In genomic region chr17:75180301-75180700, GRCm38 (mm10) we compare ENCODE assay signal across 22 mouse cellular contexts.
DNase-seq lines count a peak whose midpoint lies in the region; ATAC-seq and TF ChIP-seq lines count a peak whose summit lies in the region.
"Had no signal": no experiment of that assay in that cellular context is flagged by ENCODE, and none has a peak within 500 bp of the region (broad histone marks: within the 10 kb centered on the region; RNA-seq: fewer than 3 reads in every experiment).

No protein-coding gene starts in this region.

- H3K9me3 ChIP-seq in lung, embryonic 14.5 days (ENCODE audit: low read depth, low read length): no peaks in the 10 kb centered on the region
- H3K9me3 ChIP-seq in embryonic facial prominence, embryonic 14.5 days (ENCODE audit: control insufficient read depth, low read length): no peaks in the 10 kb centered on the region
- no peaks in the 10 kb centered on the region for H3K9me3 ChIP-seq in stomach, embryonic 16.5 days (replicated peaks; ENCODE audit: control insufficient read depth, low read length)
- no peaks in the 10 kb centered on the region for H3K9me3 ChIP-seq in liver, embryonic 11.5 days (ENCODE audit: control insufficient read depth, low read length)
- H3K9me3 ChIP-seq: forebrain, embryonic 10.5 days; heart, embryonic 10.5 days; hindbrain, embryonic 15.5 days; liver, embryonic 13.5 days; neural tube, embryonic 12.5 days had no signal

- peak overlapping the region; percentile 56 for H3K4me2 ChIP-seq in lung, embryonic 14.5 days
- H3K4me2 ChIP-seq in embryonic facial prominence, embryonic 14.5 days (ENCODE audit: low read depth, low read length): peak overlapping the region; percentile 55
- H3K4me2 ChIP-seq in stomach, embryonic 16.5 days (ENCODE audit: low read depth, low read length): peak overlapping the region; percentile 49; the same call in 1 of the 2 replicates
- H3K4me2 ChIP-seq in liver, embryonic 11.5 days: no peak overlapping the region
- H3K4me2 ChIP-seq: hindbrain, embryonic 15.5 days; liver, embryonic 13.5 days; neural tube, embryonic 12.5 days had no signal

- peak; percentile 66 for DNase-seq in heart, adult 11 months
- DNase-seq in heart, adult 2 months: no peak
- peak; percentile 23 for DNase-seq in lung, embryonic 14.5 days
- DNase-seq in lung, adult 18-20 months: no peak
- no peak for DNase-seq in embryonic facial prominence, embryonic 14.5 days (ENCODE audit: low spot score)
- DNase-seq in cerebellum, postnatal 14 days: no peak
- DNase-seq in liver, embryonic 11.5 days (ENCODE audit: low spot score): no peak
- DNase-seq: adrenal gland, postnatal 10 days; cerebellum, adult 11-12 months; cerebellum, postnatal 36 days; gastrocnemius, postnatal 25 days; heart, postnatal 14 days; kidney, adult 11 months; kidney, postnatal 14 days; layer of hippocampus, adult 9-11 months; liver, embryonic 13.5 days; thymus, postnatal 25 days had no signal

- intact Hi-C loops in heart, adult 2 months (cut with DNase I): no loop called here

- no peak for TF ChIP-seq CTCF in heart, adult 2 months (IDR thresholded peaks at IDR 0.05)
- no peak for TF ChIP-seq CTCF in lung, embryonic 14.5 days (IDR thresholded peaks at IDR 0.05; ENCODE audit: low read depth)

- H3K4me1 ChIP-seq in heart, adult 2 months (ENCODE audit: control insufficient read depth, insufficient read depth, low read length): peaks cover 2% of the 10 kb centered on the region; the same call in 1 of the 2 replicates
- H3K4me1 ChIP-seq in lung, embryonic 14.5 days (ENCODE audit: insufficient read depth): peaks cover 27% of the 10 kb centered on the region
- peaks cover 28% of the 10 kb centered on the region for H3K4me1 ChIP-seq in embryonic facial prominence, embryonic 14.5 days (ENCODE audit: control insufficient read depth, insufficient read depth, low read length)
- peaks cover 19% of the 10 kb centered on the region for H3K4me1 ChIP-seq in stomach, embryonic 16.5 days (ENCODE audit: control insufficient read depth, insufficient read depth, low read length)
- no peaks in the 10 kb centered on the region for H3K4me1 ChIP-seq in liver, embryonic 11.5 days (replicated peaks; ENCODE audit: control insufficient read depth, insufficient read depth, low read length)
- H3K4me1 ChIP-seq: liver, embryonic 13.5 days had no signal

- 92% methylated on average over 4 of the region's 4 CpGs for WGBS in heart, adult 2 months
- WGBS in lung, embryonic 14.5 days: 72% methylated on average over 4 of the region's 4 CpGs
- WGBS in embryonic facial prominence, embryonic 14.5 days: 78% methylated on average over 4 of the region's 4 CpGs
- WGBS in stomach, embryonic 16.5 days: 70% methylated on average over 4 of the region's 4 CpGs
- WGBS in liver, embryonic 11.5 days: 82% methylated on average over 4 of the region's 4 CpGs

- no peak for TF ChIP-seq POLR2A in heart, adult 2 months (IDR thresholded peaks at IDR 0.05; ENCODE audit: insufficient read depth, low read depth, low read length)

- H3K36me3 ChIP-seq in heart, adult 2 months (ENCODE audit: control insufficient read depth, insufficient read depth, low read length): no peaks in the 10 kb centered on the region
- no peaks in the 10 kb centered on the region for H3K36me3 ChIP-seq in lung, embryonic 14.5 days (ENCODE audit: insufficient read depth)
- H3K36me3 ChIP-seq in embryonic facial prominence, embryonic 14.5 days (ENCODE audit: control insufficient read depth, insufficient read depth, low read length): 0 out of 2 replicates have a peak, but pooled peaks cover under 1% of the 10 kb centered on the region
- no peaks in the 10 kb centered on the region for H3K36me3 ChIP-seq in stomach, embryonic 16.5 days (ENCODE audit: control insufficient read depth, insufficient read depth, low read length)
- no peaks in the 10 kb centered on the region for H3K36me3 ChIP-seq in liver, embryonic 11.5 days (ENCODE audit: control insufficient read depth, insufficient read depth, low read length)
- H3K36me3 ChIP-seq: forebrain, embryonic 10.5 days; hindbrain, embryonic 15.5 days; liver, embryonic 13.5 days; neural tube, embryonic 12.5 days had no signal

- H3K79me2 ChIP-seq in heart, adult 2 months (replicated peaks; ENCODE audit: control insufficient read depth, insufficient read depth, low read length): no peaks in the 10 kb centered on the region

- H3K4me3 ChIP-seq in heart, adult 2 months: no peak overlapping the region
- H3K4me3 ChIP-seq in lung, embryonic 14.5 days (ENCODE audit: low read depth, low read length): no peak overlapping the region
- H3K4me3 ChIP-seq in embryonic facial prominence, embryonic 14.5 days (ENCODE audit: low read depth, low read length): 0 out of 2 replicates have a peak overlapping the region, but pooled peaks have one; percentile 30
- 0 out of 2 replicates have a peak overlapping the region, but pooled peaks have one; percentile 3 for H3K4me3 ChIP-seq in stomach, embryonic 16.5 days (replicated peaks; ENCODE audit: low read length)
- H3K4me3 ChIP-seq in liver, embryonic 11.5 days (ENCODE audit: low read depth, low read length): no peak overlapping the region
- H3K4me3 ChIP-seq: forebrain, embryonic 10.5 days; heart, embryonic 10.5 days; hindbrain, embryonic 15.5 days; liver, embryonic 13.5 days; neural tube, embryonic 12.5 days had no signal

- no peak overlapping the region for H3K9ac ChIP-seq in heart, adult 2 months (ENCODE audit: low read depth, low read length)
- peak overlapping the region; percentile 32; the same call in 1 of the 2 replicates for H3K9ac ChIP-seq in lung, embryonic 14.5 days
- peak overlapping the region; percentile 36; the same call in 1 of the 2 replicates for H3K9ac ChIP-seq in embryonic facial prominence, embryonic 14.5 days (ENCODE audit: low read depth, low read length)
- H3K9ac ChIP-seq in stomach, embryonic 16.5 days (ENCODE audit: low read length): no peak overlapping the region
- no peak overlapping the region for H3K9ac ChIP-seq in liver, embryonic 11.5 days (ENCODE audit: low read depth, low read length)
- H3K9ac ChIP-seq: hindbrain, embryonic 15.5 days; liver, embryonic 13.5 days; neural tube, embryonic 12.5 days had no signal

- no peak overlapping the region for H3K27ac ChIP-seq in heart, adult 2 months
- H3K27ac ChIP-seq in lung, embryonic 14.5 days (ENCODE audit: low read depth): peak overlapping the region; percentile 65
- no peak overlapping the region for H3K27ac ChIP-seq in embryonic facial prominence, embryonic 14.5 days (replicated peaks; ENCODE audit: low read depth, low read length)
- H3K27ac ChIP-seq in stomach, embryonic 16.5 days (ENCODE audit: low read length): no peak overlapping the region
- H3K27ac ChIP-seq in liver, embryonic 11.5 days (ENCODE audit: low read depth, low read length): no peak overlapping the region
- H3K27ac ChIP-seq: forebrain, embryonic 10.5 days; heart, embryonic 10.5 days; hindbrain, embryonic 15.5 days; liver, embryonic 13.5 days; neural tube, embryonic 12.5 days had no signal

- ATAC-seq in lung, embryonic 14.5 days (ENCODE audit: insufficient read depth): no peak
- no peak for ATAC-seq in embryonic facial prominence, embryonic 14.5 days (ENCODE audit: low read depth)
- no peak for ATAC-seq in stomach, embryonic 16.5 days (ENCODE audit: insufficient read depth, low FRiP score)
- ATAC-seq in liver, embryonic 11.5 days (replicated peaks; ENCODE audit: low FRiP score): no peak

- TF ChIP-seq EP300 in heart, adult 2 months (IDR thresholded peaks at IDR 0.05; ENCODE audit: insufficient read depth, low read depth, low read length): no peak

- H3K27me3 ChIP-seq in heart, adult 2 months (ENCODE audit: control insufficient read depth, insufficient read depth, low read length): no peaks in the 10 kb centered on the region
- no peaks in the 10 kb centered on the region for H3K27me3 ChIP-seq in lung, embryonic 14.5 days (ENCODE audit: insufficient read depth, low read length)
- no peaks in the 10 kb centered on the region for H3K27me3 ChIP-seq in embryonic facial prominence, embryonic 14.5 days (replicated peaks; ENCODE audit: control insufficient read depth, insufficient read depth, low read length)
- H3K27me3 ChIP-seq in stomach, embryonic 16.5 days (ENCODE audit: control insufficient read depth, insufficient read depth, low read length): no peaks in the 10 kb centered on the region
- H3K27me3 ChIP-seq in liver, embryonic 11.5 days (replicated peaks; ENCODE audit: control insufficient read depth, insufficient read depth, low read length): no peaks in the 10 kb centered on the region
- H3K27me3 ChIP-seq: hindbrain, embryonic 15.5 days; liver, embryonic 13.5 days; neural tube, embryonic 12.5 days had no signal

Comparison
In these comparisons a context has a peak if more than half of its experiments do, and no peak if none do; other contexts are left out.
1. DNase-seq: peak in heart, adult 11 months (single experiment) and lung, embryonic 14.5 days (single experiment); none in heart, adult 2 months (0 of 2), lung, adult 18-20 months (0 of 2), embryonic facial prominence, embryonic 14.5 days (single experiment), cerebellum, postnatal 14 days (0 of 2) and liver, embryonic 11.5 days (single experiment).
2. H3K4me3 ChIP-seq: peak in embryonic facial prominence, embryonic 14.5 days (single experiment) and stomach, embryonic 16.5 days (single experiment); none in heart, adult 2 months (single experiment), lung, embryonic 14.5 days (single experiment) and liver, embryonic 11.5 days (single experiment).
3. H3K9ac ChIP-seq: peak in lung, embryonic 14.5 days (single experiment) and embryonic facial prominence, embryonic 14.5 days (single experiment); none in heart, adult 2 months (single experiment), stomach, embryonic 16.5 days (single experiment) and liver, embryonic 11.5 days (single experiment).